Mouse (Mus musculus): ENCODE measurements around the gene Bach2. TPM values are rescaled to one million over a fixed set of nuclear protein-coding genes. Genes with fewer than 3 reads are reported as not detected.

The Bach2 gene
- total RNA-seq (2023), result 100 to 1,000 TPM; 307 to 316 TPM

GRCm38 (mm10) chr4:32238366-32238854 lies at the start of gene Bach2:
Gene Bach2 (plus strand): TSS chr4:32238804.

GRCm38 (mm10) chr4:32602660-32603059 lies 364.1 kb downstream of the Bach2 start, which contains the start of gene Gja10:
Gene Gja10 (minus strand): TSS chr4:32602760.

GRCm38 (mm10) chr4:32615034-32615881 lies 376.7 kb downstream of the Bach2 start, which contains the start of gene Casp8ap2:
Gene Casp8ap2 (plus strand): TSS chr4:32615451.

